Mouse (Mus musculus): ENCODE measurements around the gene Gabbr2. TPM values are rescaled to one million over a fixed set of nuclear protein-coding genes. Genes with fewer than 3 reads are reported as not detected.
"Not testable (repeated sequence)": the region's sequence is repeated elsewhere in the genome, so short reads cannot be mapped to it uniquely, and the experiment has no call there.

Gene Gabbr2
- polyA plus RNA-seq, 1 experiment from 2014 or later: 0.04 TPM

GRCm38 (mm10) chr4:46649161-46649560, 342.5 kb downstream of the Gabbr2 start:
- H3K36me3 ChIP-seq: no peaks in the 10 kb centered on the region
- peak overlapping the region; percentile 93 for H3K4me2 ChIP-seq
- no peaks in the 10 kb centered on the region for H3K9me3 ChIP-seq (replicated peaks)
- no peak overlapping the region for H3K27ac ChIP-seq
- H3K4me3 ChIP-seq: peak overlapping the region; percentile 81
- H3K4me1 ChIP-seq (replicated peaks): peaks cover 12% of the 10 kb centered on the region
- ATAC-seq (replicated peaks; ENCODE audit: insufficient number of reproducible peaks, insufficient read depth, low FRiP score, low read depth): no peak
- H3K9ac ChIP-seq: no peak overlapping the region
- peaks cover 42% of the 10 kb centered on the region for H3K27me3 ChIP-seq
- 52% methylated on average over 4 of the region's 4 CpGs for WGBS

- 78% methylated on average over 8 of the region's 8 CpGs for WGBS
- no peak; the same call in 1 of the 2 replicates for ATAC-seq (replicated peaks; ENCODE audit: insufficient number of reproducible peaks, insufficient read depth, low FRiP score, low read depth)
Observed at GRCm38 (mm10) chr4:46643676-46644112, 348.0 kb downstream of the Gabbr2 start.

GRCm38 (mm10) chr4:46642924-46643675, 348.6 kb downstream of the Gabbr2 start:
- peak; percentile 65 for ATAC-seq (replicated peaks; ENCODE audit: insufficient number of reproducible peaks, insufficient read depth, low FRiP score, low read depth)
- 60% methylated on average over 8 of the region's 8 CpGs for WGBS
- H3K4me3 ChIP-seq: no peak overlapping the region

More at GRCm38 (mm10) chr4:46643676-46644112, 348.0 kb downstream of the Gabbr2 start:
- Histone ChIP-seq H3K27ac (peak overlapping the region; percentile 67), H3K4me3 (no peak overlapping the region), H3K36me3 (no peaks in the 10 kb centered on the region), H3K4me1 (replicated peaks) (peaks cover 7% of the 10 kb centered on the region), H3K27me3 (peaks cover 3% of the 10 kb centered on the region), H3K9ac (no peak overlapping the region), H3K9me3 (replicated peaks) (no peaks in the 10 kb centered on the region), H3K4me2 (no peak overlapping the region)

GRCm38 (mm10) chr4:46641283-46641682, 350.4 kb downstream of the Gabbr2 start:
- H3K36me3 ChIP-seq: no peaks in the 10 kb centered on the region
- H3K4me1 ChIP-seq (replicated peaks): peaks cover 7% of the 10 kb centered on the region
- no peaks in the 10 kb centered on the region for H3K27me3 ChIP-seq
- WGBS: 74% methylated on average over 4 of the region's 4 CpGs
- H3K4me3 ChIP-seq: no peak overlapping the region
- H3K27ac ChIP-seq: no peak overlapping the region
- ATAC-seq (replicated peaks; ENCODE audit: insufficient number of reproducible peaks, insufficient read depth, low FRiP score, low read depth): no peak
- H3K9ac ChIP-seq: no peak overlapping the region
- H3K9me3 ChIP-seq (replicated peaks): no peaks in the 10 kb centered on the region
- H3K4me2 ChIP-seq: no peak overlapping the region

More at GRCm38 (mm10) chr4:46642924-46643675, 348.6 kb downstream of the Gabbr2 start:
- H3K9me3 ChIP-seq (replicated peaks): no peaks in the 10 kb centered on the region
- peaks cover 7% of the 10 kb centered on the region for H3K4me1 ChIP-seq (replicated peaks)
- no peaks in the 10 kb centered on the region for H3K36me3 ChIP-seq
- H3K9ac ChIP-seq: no peak overlapping the region
- no peak overlapping the region for H3K4me2 ChIP-seq
- no peaks in the 10 kb centered on the region for H3K27me3 ChIP-seq
- peak overlapping the region; percentile 67 for H3K27ac ChIP-seq

GRCm38 (mm10) chr4:46639866-46640265, 351.8 kb downstream of the Gabbr2 start:
- Histone ChIP-seq H3K9me3 (replicated peaks) (no peaks in the 10 kb centered on the region), H3K9ac (no peak overlapping the region), H3K27me3 (no peaks in the 10 kb centered on the region), H3K36me3 (no peaks in the 10 kb centered on the region), H3K4me2 (no peak overlapping the region), H3K4me1 (replicated peaks) (peaks cover 7% of the 10 kb centered on the region), H3K4me3 (no peak overlapping the region), H3K27ac (no peak overlapping the region)
- ATAC-seq (replicated peaks; ENCODE audit: insufficient number of reproducible peaks, insufficient read depth, low FRiP score, low read depth): no peak
- 50% methylated on average over 8 of the region's 8 CpGs for WGBS

GRCm38 (mm10) chr4:46637250-46637649, 354.4 kb downstream of the Gabbr2 start:
- H3K4me1 ChIP-seq (replicated peaks); H3K9me3 ChIP-seq (replicated peaks); H3K27ac ChIP-seq; ATAC-seq (replicated peaks; ENCODE audit: insufficient number of reproducible peaks, insufficient read depth, low FRiP score, low read depth); H3K9ac ChIP-seq; H3K27me3 ChIP-seq; H3K4me3 ChIP-seq; H3K36me3 ChIP-seq; H3K4me2 ChIP-seq: not testable (repeated sequence)
- WGBS: 91% methylated on average over 10 of the region's 10 CpGs

- no peak overlapping the region for H3K4me2 ChIP-seq
- no peak for ATAC-seq (replicated peaks; ENCODE audit: insufficient number of reproducible peaks, insufficient read depth, low FRiP score, low read depth)
- H3K4me1 ChIP-seq (replicated peaks): no peaks in the 10 kb centered on the region
- peaks cover 3% of the 10 kb centered on the region; the same call in 1 of the 2 replicates for H3K27me3 ChIP-seq
- no peak overlapping the region for H3K27ac ChIP-seq
- no peaks in the 10 kb centered on the region for H3K9me3 ChIP-seq (replicated peaks)
- no peaks in the 10 kb centered on the region for H3K36me3 ChIP-seq
- H3K4me3 ChIP-seq: no peak overlapping the region
- no peak overlapping the region for H3K9ac ChIP-seq
- 77% methylated on average over 16 of the region's 16 CpGs for WGBS
Observed at GRCm38 (mm10) chr4:46635702-46636430, 355.8 kb downstream of the Gabbr2 start.

- WGBS: 60% methylated on average over 6 of the region's 6 CpGs
- Histone ChIP-seq H3K27me3 (peaks cover 3% of the 10 kb centered on the region; the same call in 1 of the 2 replicates), H3K9ac (no peak overlapping the region), H3K4me3 (no peak overlapping the region), H3K9me3 (replicated peaks) (no peaks in the 10 kb centered on the region), H3K4me1 (replicated peaks) (no peaks in the 10 kb centered on the region), H3K27ac (no peak overlapping the region), H3K4me2 (no peak overlapping the region), H3K36me3 (no peaks in the 10 kb centered on the region)
- no peak for ATAC-seq (replicated peaks; ENCODE audit: insufficient number of reproducible peaks, insufficient read depth, low FRiP score, low read depth)
Observed at GRCm38 (mm10) chr4:46634881-46635280, 356.8 kb downstream of the Gabbr2 start.

GRCm38 (mm10) chr4:46633565-46633964, 358.1 kb downstream of the Gabbr2 start:
- H3K9me3 ChIP-seq (replicated peaks); H3K27ac ChIP-seq; H3K4me3 ChIP-seq; H3K27me3 ChIP-seq; H3K9ac ChIP-seq; H3K4me1 ChIP-seq (replicated peaks); ATAC-seq (replicated peaks; ENCODE audit: insufficient number of reproducible peaks, insufficient read depth, low FRiP score, low read depth); H3K4me2 ChIP-seq; H3K36me3 ChIP-seq: not testable (repeated sequence)
- WGBS: 70% methylated on average over 6 of the region's 6 CpGs

GRCm38 (mm10) chr4:46632465-46632864, 359.2 kb downstream of the Gabbr2 start:
- WGBS: 46% methylated on average over 2 of the region's 2 CpGs
- no peak overlapping the region for H3K27ac ChIP-seq
- H3K27me3 ChIP-seq: peaks cover 3% of the 10 kb centered on the region; the same call in 1 of the 2 replicates

GRCm38 (mm10) chr4:46630390-46630789, 361.3 kb downstream of the Gabbr2 start:
- no peak overlapping the region for H3K4me2 ChIP-seq
- no peaks in the 10 kb centered on the region for H3K36me3 ChIP-seq
- H3K4me1 ChIP-seq (replicated peaks): peaks cover 7% of the 10 kb centered on the region; the same call in 1 of the 2 replicates
- no peak overlapping the region for H3K9ac ChIP-seq
- H3K27ac ChIP-seq: no peak overlapping the region
- H3K4me3 ChIP-seq: no peak overlapping the region
- no peaks in the 10 kb centered on the region for H3K9me3 ChIP-seq (replicated peaks)
- WGBS: 43% methylated on average over 9 of the region's 9 CpGs
- H3K27me3 ChIP-seq: peaks cover 3% of the 10 kb centered on the region; the same call in 1 of the 2 replicates
- no peak for ATAC-seq (replicated peaks; ENCODE audit: insufficient number of reproducible peaks, insufficient read depth, low FRiP score, low read depth)

More at GRCm38 (mm10) chr4:46632465-46632864, 359.2 kb downstream of the Gabbr2 start:
- H3K4me2 ChIP-seq: no peak overlapping the region
- H3K4me1 ChIP-seq (replicated peaks): peaks cover 7% of the 10 kb centered on the region; the same call in 1 of the 2 replicates
- H3K4me3 ChIP-seq: no peak overlapping the region
- no peak for ATAC-seq (replicated peaks; ENCODE audit: insufficient number of reproducible peaks, insufficient read depth, low FRiP score, low read depth)
- no peaks in the 10 kb centered on the region for H3K9me3 ChIP-seq (replicated peaks)
- H3K36me3 ChIP-seq: no peaks in the 10 kb centered on the region
- H3K9ac ChIP-seq: no peak overlapping the region

Measured in heart, embryonic 15.5 days (tissue).